Comparison of ENCODE assay signal across 9 mouse cellular contexts in genomic region chr6:148248625-148249024, GRCm38 (mm10). TPM values are rescaled to one million over a fixed set of nuclear protein-coding genes. Genes with fewer than 3 reads are reported as not detected.
DNase-seq lines count a peak whose midpoint lies in the region; ATAC-seq and TF ChIP-seq lines count a peak whose summit lies in the region.
"Had no signal": no experiment of that assay in that cellular context is flagged by ENCODE, and none has a peak within 500 bp of the region (broad histone marks: within the 10 kb centered on the region; RNA-seq: fewer than 3 reads in every experiment).

No protein-coding gene starts in this region.

- 43% methylated on average over 2 of the region's 2 CpGs for WGBS in kidney, embryonic 14.5 days
- WGBS in embryonic facial prominence, embryonic 10.5 days, result 65% methylated on average over 2 of the region's 2 CpGs
- WGBS in large intestine, adult 2 months, result 21% methylated on average over 2 of the region's 2 CpGs
- WGBS in neural tube, embryonic 14.5 days, result 46% methylated on average over 2 of the region's 2 CpGs

- H3K4me1 ChIP-seq in kidney, embryonic 14.5 days (ENCODE audit: control insufficient read depth, insufficient read depth, low read length), result 0 out of 2 replicates have a peak, but pooled peaks cover 2% of the 10 kb centered on the region
- peaks cover 0 to 14% of the 10 kb centered on the region in 2 experiments; a peak in 2 of 4 replicates for H3K4me1 ChIP-seq in CH12.LX (ENCODE audit: control insufficient read depth in 1 of 2, insufficient read depth in 2 of 2)
- H3K4me1 ChIP-seq in embryonic facial prominence, embryonic 10.5 days, result peaks cover 17% of the 10 kb centered on the region
- H3K4me1 ChIP-seq in neural tube, embryonic 14.5 days (ENCODE audit: control insufficient read depth, insufficient read depth, low read length), result peaks cover 4% of the 10 kb centered on the region; the same call in 1 of the 2 replicates
- H3K4me1 ChIP-seq: lung, embryonic 15.5 days had no signal

- no peak overlapping the region for H3K4me2 ChIP-seq in kidney, embryonic 14.5 days (replicated peaks; ENCODE audit: low read depth, low read length)
- H3K4me2 ChIP-seq in CH12.LX (ENCODE audit: insufficient read depth, low read depth, poor library complexity, severe bottlenecking), result no peak overlapping the region
- no peak overlapping the region for H3K4me2 ChIP-seq in neural tube, embryonic 14.5 days (ENCODE audit: low read depth, low read length)
- H3K4me2 ChIP-seq: lung, embryonic 15.5 days had no signal

- H3K27ac ChIP-seq in kidney, embryonic 14.5 days (ENCODE audit: low read depth, low read length), result no peak overlapping the region
- H3K27ac ChIP-seq in CH12.LX (ENCODE audit: insufficient read depth, low read depth), result no peak overlapping the region
- no peak overlapping the region for H3K27ac ChIP-seq in embryonic facial prominence, embryonic 10.5 days (replicated peaks)
- no peak overlapping the region for H3K27ac ChIP-seq in neural tube, embryonic 14.5 days (ENCODE audit: low read depth, low read length)
- H3K27ac ChIP-seq: lung, embryonic 15.5 days had no signal

- peak; percentile 65 for DNase-seq in kidney, adult 9 months
- DNase-seq in CH12.LX (ENCODE audit: extremely low read depth) (peak; percentile 53), MN1 (ENCODE audit: low spot score) (peak; percentile 60)
- peak; percentile 39 for DNase-seq in embryonic facial prominence, embryonic 10.5 days (ENCODE audit: low spot score)
- peak; percentile 27 for DNase-seq in large intestine, adult 2 months (ENCODE audit: low read depth, low spot score)
- DNase-seq in urinary bladder, postnatal 4 days (ENCODE audit: low spot score in 2 of 2), result no peak

- dilution Hi-C loops in CH12.LX (cut with MboI; ENCODE audit: extremely low pct_ligation_motif_present, extremely low pct_unique_long_range_greater_than_20kb, low sequenced_read_pairs), result no loop called here

- no peak for TF ChIP-seq EP300 in CH12.LX (IDR thresholded peaks at IDR 0.05; ENCODE audit: low read length)

- H3K4me3 ChIP-seq in kidney, embryonic 14.5 days (ENCODE audit: low read length), result no peak overlapping the region
- no peak overlapping the region for H3K4me3 ChIP-seq in CH12.LX (replicated peaks in 1 of 3; ENCODE audit: low read depth in 2 of 3, low read length in 2 of 3, poor library complexity in 1 of 3)
- no peak overlapping the region for H3K4me3 ChIP-seq in embryonic facial prominence, embryonic 10.5 days
- H3K4me3 ChIP-seq in neural tube, embryonic 14.5 days (ENCODE audit: low read depth, low read length), result no peak overlapping the region
- H3K4me3 ChIP-seq: lung, embryonic 15.5 days had no signal

- ATAC-seq in kidney, embryonic 14.5 days (ENCODE audit: low FRiP score, low TSS enrichment), result no peak
- ATAC-seq in neural tube, embryonic 14.5 days (ENCODE audit: low read depth), result peak; percentile 69; the same call in 1 of the 2 replicates

- no peaks in the 10 kb centered on the region for H3K9me3 ChIP-seq in kidney, embryonic 14.5 days (ENCODE audit: control insufficient read depth, low read length)
- no peaks in the 10 kb centered on the region for H3K9me3 ChIP-seq in CH12.LX (replicated peaks; ENCODE audit: low read length)
- H3K9me3 ChIP-seq in embryonic facial prominence, embryonic 10.5 days, result no peaks in the 10 kb centered on the region
- H3K9me3 ChIP-seq in neural tube, embryonic 14.5 days (ENCODE audit: control insufficient read depth, low read length), result no peaks in the 10 kb centered on the region
- H3K9me3 ChIP-seq: lung, embryonic 15.5 days had no signal

- no peaks in the 10 kb centered on the region for H3K79me2 ChIP-seq in CH12.LX (replicated peaks; ENCODE audit: control insufficient read depth, extremely low read depth, insufficient read depth, poor library complexity, severe bottlenecking)

- in situ Hi-C loops in CH12.LX (cut with MboI; ENCODE audit: low pct_ligation_motif_present, low pct_unique_long_range_greater_than_20kb, low sequenced_read_pairs), result no loop called here

- H3K27me3 ChIP-seq in kidney, embryonic 14.5 days (ENCODE audit: control insufficient read depth, insufficient read depth, low read length), result no peaks in the 10 kb centered on the region
- no peaks in the 10 kb centered on the region for H3K27me3 ChIP-seq in CH12.LX (replicated peaks)
- no peaks in the 10 kb centered on the region for H3K27me3 ChIP-seq in embryonic facial prominence, embryonic 10.5 days (replicated peaks; ENCODE audit: low read depth, poor library complexity, severe bottlenecking)
- H3K27me3 ChIP-seq in neural tube, embryonic 14.5 days (ENCODE audit: control insufficient read depth, insufficient read depth, low read length), result no peaks in the 10 kb centered on the region
- H3K27me3 ChIP-seq: lung, embryonic 15.5 days had no signal

- peak; percentile 63 for TF ChIP-seq RAD21 in CH12.LX (IDR thresholded peaks at IDR 0.05; ENCODE audit: low read depth, low read length)

- H3K36me3 ChIP-seq in kidney, embryonic 14.5 days (ENCODE audit: control insufficient read depth, insufficient read depth, low read length), result no peaks in the 10 kb centered on the region
- no peaks in the 10 kb centered on the region for H3K36me3 ChIP-seq in CH12.LX (replicated peaks in 1 of 2; ENCODE audit: control insufficient read depth in 1 of 2, insufficient read depth in 1 of 2, low read length in 1 of 2)
- H3K36me3 ChIP-seq in embryonic facial prominence, embryonic 10.5 days (replicated peaks), result no peaks in the 10 kb centered on the region
- no peaks in the 10 kb centered on the region; the same call in 1 of the 2 replicates for H3K36me3 ChIP-seq in neural tube, embryonic 14.5 days (ENCODE audit: control insufficient read depth, insufficient read depth, low read length)
- H3K36me3 ChIP-seq: lung, embryonic 15.5 days had no signal

- no peak for TF ChIP-seq POLR2A in CH12.LX (IDR thresholded peaks at IDR 0.05; ENCODE audit: low read depth, low read length)

- peak; percentile 6 to 66; a peak in 2 of 4 replicates for TF ChIP-seq CTCF in CH12.LX (conservative IDR thresholded peaks at IDR 0.05 in 1 of 2, IDR thresholded peaks at IDR 0.05 in 1 of 2; ENCODE audit: low read depth in 2 of 2, low read length in 2 of 2)

- no peak overlapping the region for H3K9ac ChIP-seq in kidney, embryonic 14.5 days (ENCODE audit: low read depth, low read length)
- no peak overlapping the region for H3K9ac ChIP-seq in CH12.LX (ENCODE audit: insufficient read depth, low read depth)
- H3K9ac ChIP-seq in neural tube, embryonic 14.5 days (replicated peaks; ENCODE audit: low read depth, low read length), result no peak overlapping the region
- H3K9ac ChIP-seq: lung, embryonic 15.5 days had no signal

TF ChIP-seq in CH12.LX, 34 proteins besides CTCF, POLR2A, EP300 and RAD21:
- TF ChIP-seq TBP (conservative IDR thresholded peaks at IDR 0.05; ENCODE audit: low read depth, low read length) (no peak), SMC3 (IDR thresholded peaks at IDR 0.05; ENCODE audit: low read depth, low read length) (peak; percentile 52)

RNA-seq across cellular contexts. Expression of gene Ergic2, which starts 36.5 kb away (rescaled TPM):
- polyA plus RNA-seq in kidney, embryonic 14.5 days (2014; fragmentation: Nextera tagmentation; extraction: Ambion mirVana), result 236 and 245 TPM in 2 replicates
- total RNA-seq in CH12.LX (2012; rRNA removed) (91.5 and 109 TPM in 2 replicates), CH12.LX (2014; rRNA removed) (227 and 269 TPM in 2 replicates)
- polyA plus RNA-seq in CH12.LX (2012; ENCODE audit: insufficient read length, low read depth), result 80.7 and 89.0 TPM in 2 replicates
- 186 and 191 TPM in 2 replicates for polyA plus RNA-seq in embryonic facial prominence, embryonic 10.5 days (2016; fragmentation: Nextera tagmentation; extraction: Ambion mirVana)
- 23.4 and 38.7 TPM in 2 replicates for polyA plus RNA-seq in large intestine, adult 2 months (2012; rRNA removed)
- polyA plus RNA-seq in neural tube, embryonic 14.5 days (2014; fragmentation: Nextera tagmentation; extraction: Ambion mirVana), result 218 and 219 TPM in 2 replicates

Comparison
In these comparisons a context has a peak if more than half of its experiments do, and no peak if none do; other contexts are left out.
1. DNase-seq: peak in kidney, adult 9 months (single experiment), CH12.LX (single experiment), MN1 (single experiment), embryonic facial prominence, embryonic 10.5 days (single experiment) and large intestine, adult 2 months (single experiment); none in urinary bladder, postnatal 4 days (0 of 2).